Mouse (Mus musculus) stomach, embryonic 15.5 days (tissue): ENCODE data around the gene Fmnl3. TPM values are rescaled to one million over a fixed set of nuclear protein-coding genes. Genes with fewer than 3 reads are reported as not detected.

Source experiments
- ATAC-seq: fragments of 200-750 bp; cut with Nextera tagmentation; 2 replicates; pipeline ENCODE4 v1.8.0; 2017; ENCODE audit warnings: low read depth, moderate number of reproducible peaks, moderate TSS enrichment; ENCODE audit not compliant: insufficient read depth, low FRiP score
- H3K27ac ChIP-seq: fragments of 300-500 bp; sonication (generic); 2 replicates; pipeline ENCODE4 v1.5.1; 2015; ENCODE audit warnings: mild to moderate bottlenecking, inconsistent platforms
- H3K27me3 ChIP-seq: fragments of 300-500 bp; sonication (generic); replicated peaks from 2 replicates; pipeline ENCODE4 v1.6.1; 2015; ENCODE audit warnings: inconsistent platforms
- H3K36me3 ChIP-seq: fragments of 300-500 bp; sonication (generic); 2 replicates; pipeline ENCODE4 v1.6.1; 2015; ENCODE audit warnings: inconsistent platforms
- H3K4me1 ChIP-seq: fragments of 300-500 bp; sonication (generic); 2 replicates; pipeline ENCODE4 v1.6.1; 2015; ENCODE audit warnings: inconsistent platforms
- H3K4me2 ChIP-seq: fragments of 300-500 bp; sonication (generic); 2 replicates; pipeline ENCODE4 v1.6.1; 2015; ENCODE audit warnings: mild to moderate bottlenecking, inconsistent platforms
- H3K4me3 ChIP-seq: fragments of 300-500 bp; sonication (generic); replicated peaks from 2 replicates; pipeline ENCODE4 v1.5.1; 2015; ENCODE audit warnings: inconsistent platforms
- H3K9ac ChIP-seq: fragments of 300-500 bp; sonication (generic); 2 replicates; pipeline ENCODE4 v1.6.1; 2015; ENCODE audit warnings: inconsistent platforms
- H3K9me3 ChIP-seq: fragments of 300-500 bp; sonication (generic); 2 replicates; pipeline ENCODE4 v1.6.1; 2016; ENCODE audit warnings: inconsistent platforms
- WGBS: fragments of 180-500 bp; shearing (Covaris S2); methylation state at CpG from one replicate; pipeline ENCODE4 v1.1.7; 2015; 5-methylcytosine and 5-hydroxymethylcytosine counted together
- polyA plus RNA-seq: library from polyadenylated mRNA; unstranded; fragments of >200 nt; fragmentation: Nextera tagmentation; extraction: Ambion mirVana; gene quantifications from 2 replicates; pipeline ENCODE4 v1.2.1, GENCODE M21; 2015

The Fmnl3 gene
- polyA plus RNA-seq, 1 experiment from 2014 or later: 18.2 TPM

GRCm38 (mm10) chr15:99384071-99384470 lies 13.8 kb upstream of the Fmnl3 start:
- Histone ChIP-seq H3K27me3 (no peaks in the 10 kb centered on the region), H3K4me1 (no peaks in the 10 kb centered on the region), H3K36me3 (no peaks in the 10 kb centered on the region), H3K27ac (no peak overlapping the region; the same call in 1 of the 2 replicates), H3K4me2 (no peak overlapping the region), H3K9ac (no peak overlapping the region), H3K4me3 (no peak overlapping the region), H3K9me3 (no peaks in the 10 kb centered on the region)
- no peak for ATAC-seq
- 43% methylated on average over 6 of the region's 6 CpGs for WGBS

- no peaks in the 10 kb centered on the region for H3K27me3 ChIP-seq
- no peak overlapping the region for H3K9ac ChIP-seq
- H3K4me1 ChIP-seq: no peaks in the 10 kb centered on the region
- no peaks in the 10 kb centered on the region for H3K9me3 ChIP-seq
- H3K4me2 ChIP-seq: no peak overlapping the region
- no peak overlapping the region for H3K4me3 ChIP-seq
- no peak overlapping the region for H3K27ac ChIP-seq
- H3K36me3 ChIP-seq: no peaks in the 10 kb centered on the region
- ATAC-seq: peak; percentile 85
Measured at GRCm38 (mm10) chr15:99382893-99383292, 12.6 kb upstream of the Fmnl3 start.

- no peak for ATAC-seq
- H3K4me1 ChIP-seq: no peaks in the 10 kb centered on the region
- no peak overlapping the region for H3K4me2 ChIP-seq
- H3K4me3 ChIP-seq: no peak overlapping the region
- H3K27me3 ChIP-seq: no peaks in the 10 kb centered on the region
- no peaks in the 10 kb centered on the region for H3K36me3 ChIP-seq
- 88% methylated on average over 5 of the region's 5 CpGs for WGBS
- H3K9me3 ChIP-seq: no peaks in the 10 kb centered on the region
- H3K27ac ChIP-seq: no peak overlapping the region
- no peak overlapping the region for H3K9ac ChIP-seq
Measured at GRCm38 (mm10) chr15:99376240-99376639, 6.0 kb upstream of the Fmnl3 start.

GRCm38 (mm10) chr15:99375581-99375980 lies 5.3 kb upstream of the Fmnl3 start:
- H3K9me3 ChIP-seq: no peaks in the 10 kb centered on the region
- no peak for ATAC-seq
- H3K36me3 ChIP-seq: no peaks in the 10 kb centered on the region
- no peak overlapping the region for H3K27ac ChIP-seq
- H3K4me3 ChIP-seq: no peak overlapping the region
- no peaks in the 10 kb centered on the region for H3K4me1 ChIP-seq
- no peaks in the 10 kb centered on the region for H3K27me3 ChIP-seq
- no peak overlapping the region for H3K9ac ChIP-seq
- no peak overlapping the region for H3K4me2 ChIP-seq
- WGBS: 84% methylated on average over 3 of the region's 3 CpGs

- no peak overlapping the region for H3K4me3 ChIP-seq
- H3K27ac ChIP-seq: no peak overlapping the region
Measured at GRCm38 (mm10) chr15:99375036-99375435, 4.8 kb upstream of the Fmnl3 start.

GRCm38 (mm10) chr15:99372761-99373160 lies 2.5 kb upstream of the Fmnl3 start:
- ATAC-seq: no peak
- Histone ChIP-seq H3K27me3 (no peaks in the 10 kb centered on the region), H3K4me3 (no peak overlapping the region)

More at GRCm38 (mm10) chr15:99375036-99375435, 4.8 kb upstream of the Fmnl3 start:
- no peaks in the 10 kb centered on the region for H3K4me1 ChIP-seq
- no peaks in the 10 kb centered on the region for H3K36me3 ChIP-seq
- no peak overlapping the region for H3K4me2 ChIP-seq
- no peaks in the 10 kb centered on the region for H3K27me3 ChIP-seq
- 94% methylated on average over 5 of the region's 5 CpGs for WGBS
- no peaks in the 10 kb centered on the region for H3K9me3 ChIP-seq
- H3K9ac ChIP-seq: no peak overlapping the region
- ATAC-seq: no peak

GRCm38 (mm10) chr15:99371526-99372340 lies 1.5 kb upstream of the Fmnl3 start:
- no peak for ATAC-seq
- H3K27me3 ChIP-seq: no peaks in the 10 kb centered on the region
- H3K4me1 ChIP-seq: peaks cover 12% of the 10 kb centered on the region; the same call in 1 of the 2 replicates
- no peak overlapping the region for H3K4me3 ChIP-seq
- H3K4me2 ChIP-seq: no peak overlapping the region
- H3K9me3 ChIP-seq: no peaks in the 10 kb centered on the region
- WGBS: 88% methylated on average over 7 of the region's 7 CpGs
- H3K27ac ChIP-seq: no peak overlapping the region
- no peak overlapping the region for H3K9ac ChIP-seq
- H3K36me3 ChIP-seq: no peaks in the 10 kb centered on the region

More at GRCm38 (mm10) chr15:99372761-99373160, 2.5 kb upstream of the Fmnl3 start:
- H3K4me1 ChIP-seq: peaks cover 12% of the 10 kb centered on the region; the same call in 1 of the 2 replicates
- no peaks in the 10 kb centered on the region for H3K9me3 ChIP-seq
- 71% methylated on average over 9 of the region's 9 CpGs for WGBS
- H3K27ac ChIP-seq: no peak overlapping the region
- no peaks in the 10 kb centered on the region for H3K36me3 ChIP-seq
- no peak overlapping the region for H3K4me2 ChIP-seq
- no peak overlapping the region for H3K9ac ChIP-seq

GRCm38 (mm10) chr15:99369391-99370171 lies 701 bp downstream of the Fmnl3 start:
- Histone ChIP-seq H3K4me3 (peak overlapping the region; percentile 87), H3K27me3 (no peaks in the 10 kb centered on the region), H3K9me3 (no peaks in the 10 kb centered on the region), H3K36me3 (no peaks in the 10 kb centered on the region), H3K4me1 (peaks cover 14% of the 10 kb centered on the region; the same call in 1 of the 2 replicates), H3K27ac (peak overlapping the region; percentile 92), H3K4me2 (peak overlapping the region; percentile 89), H3K9ac (peak overlapping the region; percentile 76)
- no peak for ATAC-seq
- WGBS: 2% methylated on average over 37 of the region's 39 CpGs

- Histone ChIP-seq H3K4me3 (peak overlapping the region; percentile 87), H3K4me2 (peak overlapping the region; percentile 89), H3K9ac (0 out of 2 replicates have a peak overlapping the region, but pooled peaks have one; percentile 76), H3K4me1 (peaks cover 21% of the 10 kb centered on the region; the same call in 1 of the 2 replicates), H3K27ac (no peak overlapping the region), H3K36me3 (no peaks in the 10 kb centered on the region), H3K9me3 (no peaks in the 10 kb centered on the region), H3K27me3 (no peaks in the 10 kb centered on the region)
- ATAC-seq: no peak
- WGBS: 36% methylated on average over 4 of the region's 4 CpGs
Measured at GRCm38 (mm10) chr15:99368583-99369266, 1.6 kb downstream of the Fmnl3 start.

- H3K9ac ChIP-seq: no peak overlapping the region
- no peak overlapping the region for H3K4me3 ChIP-seq
- ATAC-seq: no peak
- no peak overlapping the region for H3K27ac ChIP-seq
- peaks cover 21% of the 10 kb centered on the region; the same call in 1 of the 2 replicates for H3K4me1 ChIP-seq
- no peaks in the 10 kb centered on the region for H3K36me3 ChIP-seq
- WGBS: 64% methylated on average over 8 of the region's 8 CpGs
- H3K27me3 ChIP-seq: no peaks in the 10 kb centered on the region
- H3K9me3 ChIP-seq: no peaks in the 10 kb centered on the region
- no peak overlapping the region for H3K4me2 ChIP-seq
Measured at GRCm38 (mm10) chr15:99364921-99365320, 5.4 kb downstream of the Fmnl3 start.

GRCm38 (mm10) chr15:99364022-99364530 lies 6.2 kb downstream of the Fmnl3 start:
- H3K9ac ChIP-seq: no peak overlapping the region
- WGBS: 67% methylated on average over 7 of the region's 7 CpGs
- H3K27ac ChIP-seq: no peak overlapping the region

More at GRCm38 (mm10) chr15:99364022-99364530, 6.2 kb downstream of the Fmnl3 start:
- no peaks in the 10 kb centered on the region for H3K27me3 ChIP-seq
- H3K9me3 ChIP-seq: no peaks in the 10 kb centered on the region
- no peak overlapping the region for H3K4me2 ChIP-seq
- ATAC-seq: no peak
- H3K4me1 ChIP-seq: peaks cover 21% of the 10 kb centered on the region; the same call in 1 of the 2 replicates
- H3K36me3 ChIP-seq: no peaks in the 10 kb centered on the region
- no peak overlapping the region for H3K4me3 ChIP-seq
